Mouse (Mus musculus): Measurements from ENCODE around the gene Megf9. TPM values are rescaled to one million over a fixed set of nuclear protein-coding genes. Genes with fewer than 3 reads are reported as not detected.

Gene Megf9
- polyA plus RNA-seq, 1 experiment from 2014 or later: 27.0 TPM

DNA sequence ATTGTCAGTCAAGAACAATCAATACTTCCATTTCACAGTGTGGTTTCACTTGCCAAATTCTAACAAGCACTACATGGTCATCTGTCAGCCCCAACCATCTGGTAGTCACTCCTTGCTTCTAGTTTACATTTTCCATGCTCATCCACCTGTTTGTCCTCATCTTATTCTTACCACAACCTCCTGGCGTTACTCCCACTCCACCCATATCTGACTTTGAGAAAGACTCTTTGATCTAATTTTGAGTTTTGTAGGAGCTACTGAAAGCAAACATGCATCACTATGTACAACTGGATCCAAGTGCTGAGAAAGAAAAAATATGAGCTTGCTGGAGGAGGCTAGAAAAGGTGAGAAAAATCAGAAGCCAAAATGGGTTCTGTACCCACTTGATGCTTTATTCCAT, 17.1 kb downstream of the Megf9 start:
- H3K9me3 ChIP-seq (replicated peaks): no peaks in the 10 kb centered on the region
- WGBS: 71% methylated on average over 1 of the region's 1 CpGs
- H3K4me2 ChIP-seq: no peak overlapping the region
- ATAC-seq (ENCODE audit: low FRiP score): no peak
- 0 out of 2 replicates have a peak, but pooled peaks cover 3% of the 10 kb centered on the region for H3K4me1 ChIP-seq
- no peak overlapping the region for H3K4me3 ChIP-seq (replicated peaks)
- no peak overlapping the region for H3K27ac ChIP-seq (replicated peaks)
- no peaks in the 10 kb centered on the region for H3K27me3 ChIP-seq (replicated peaks)
- H3K9ac ChIP-seq (replicated peaks): no peak overlapping the region
- H3K36me3 ChIP-seq: no peaks in the 10 kb centered on the region

GRCm38 (mm10) chr4:70516289-70516688, 18.5 kb downstream of the Megf9 start:
- Histone ChIP-seq H3K9me3 (replicated peaks) (no peaks in the 10 kb centered on the region), H3K4me2 (no peak overlapping the region), H3K27ac (replicated peaks) (no peak overlapping the region), H3K4me1 (0 out of 2 replicates have a peak, but pooled peaks cover 3% of the 10 kb centered on the region), H3K27me3 (replicated peaks) (no peaks in the 10 kb centered on the region), H3K36me3 (no peaks in the 10 kb centered on the region), H3K4me3 (replicated peaks) (no peak overlapping the region), H3K9ac (replicated peaks) (no peak overlapping the region)
- no peak for ATAC-seq (ENCODE audit: low FRiP score)
- 84% methylated on average over 6 of the region's 6 CpGs for WGBS

DNA sequence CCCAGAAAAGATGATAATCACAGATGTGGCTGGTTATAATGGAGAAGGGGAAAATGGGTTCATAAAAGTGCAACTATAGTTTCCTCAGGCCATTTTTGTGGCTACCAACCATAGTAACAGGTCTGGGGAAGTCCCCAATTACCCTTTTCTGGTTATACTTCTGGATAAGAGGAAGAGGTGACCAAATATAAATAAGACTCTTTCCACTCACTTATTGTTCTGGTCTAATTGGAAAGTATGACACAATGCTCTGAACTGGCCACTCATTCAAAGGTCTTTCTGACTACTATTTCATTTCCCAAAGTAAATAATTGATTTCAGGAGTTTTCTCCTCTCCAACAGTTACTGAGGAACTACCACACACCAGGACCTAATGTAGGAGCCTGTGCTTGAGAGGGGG, 19.3 kb downstream of the Megf9 start:
- ATAC-seq (ENCODE audit: low FRiP score): no peak
- Histone ChIP-seq H3K27me3 (replicated peaks) (no peaks in the 10 kb centered on the region), H3K4me1 (0 out of 2 replicates have a peak, but pooled peaks cover 3% of the 10 kb centered on the region), H3K27ac (replicated peaks) (no peak overlapping the region), H3K4me2 (no peak overlapping the region), H3K36me3 (no peaks in the 10 kb centered on the region), H3K4me3 (replicated peaks) (no peak overlapping the region), H3K9me3 (replicated peaks) (no peaks in the 10 kb centered on the region), H3K9ac (replicated peaks) (no peak overlapping the region)

DNA sequence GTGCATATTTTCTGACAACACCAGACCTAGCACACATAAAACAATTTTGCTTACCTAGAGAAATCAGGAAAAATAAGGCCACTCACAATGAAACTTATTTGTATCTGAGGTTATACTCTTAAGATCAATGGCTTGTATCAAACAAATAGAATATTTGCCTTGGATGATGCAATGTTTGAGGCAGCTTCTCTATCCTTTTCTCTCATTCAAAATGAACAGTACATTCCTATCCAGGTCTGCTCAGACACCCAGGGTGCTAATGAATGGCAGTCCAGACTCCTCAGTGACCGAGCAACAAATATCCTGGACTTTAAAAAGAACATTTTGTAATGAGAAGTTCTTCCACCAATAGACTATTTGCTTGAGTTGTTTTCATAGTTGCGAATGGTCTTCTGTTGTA, 24.8 kb downstream of the Megf9 start:
- no peak overlapping the region for H3K4me2 ChIP-seq
- no peak overlapping the region for H3K4me3 ChIP-seq (replicated peaks)
- 58% methylated on average over 2 of the region's 2 CpGs for WGBS
- peaks cover 4% of the 10 kb centered on the region; the same call in 1 of the 2 replicates for H3K4me1 ChIP-seq
- H3K9ac ChIP-seq (replicated peaks): no peak overlapping the region
- H3K9me3 ChIP-seq (replicated peaks): no peaks in the 10 kb centered on the region
- no peak overlapping the region; the same call in 1 of the 2 replicates for H3K27ac ChIP-seq (replicated peaks)
- no peaks in the 10 kb centered on the region for H3K36me3 ChIP-seq
- ATAC-seq (ENCODE audit: low FRiP score): no peak
- no peaks in the 10 kb centered on the region for H3K27me3 ChIP-seq (replicated peaks)

DNA sequence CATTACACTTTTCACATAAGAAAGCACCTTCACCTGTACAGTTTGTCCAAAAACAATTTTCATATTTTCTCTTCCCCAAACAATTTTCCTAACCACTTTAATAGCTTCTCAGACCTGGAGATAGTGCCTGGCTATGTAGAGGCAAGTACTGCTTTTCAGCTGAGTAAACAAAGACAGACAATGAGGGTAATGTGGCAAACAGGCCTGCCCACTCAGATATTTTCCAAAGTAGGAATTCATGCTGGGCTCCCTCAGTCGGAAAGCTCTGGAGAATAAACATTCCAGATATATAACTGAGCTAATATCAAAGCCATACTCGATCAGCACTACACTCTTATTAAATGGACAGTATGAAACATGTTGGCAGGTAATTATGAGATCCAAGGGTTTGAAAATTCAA, 25.2 kb downstream of the Megf9 start:
- no peak for ATAC-seq (ENCODE audit: low FRiP score)
- Histone ChIP-seq H3K9me3 (replicated peaks) (no peaks in the 10 kb centered on the region), H3K36me3 (no peaks in the 10 kb centered on the region), H3K4me3 (replicated peaks) (no peak overlapping the region), H3K9ac (replicated peaks) (no peak overlapping the region), H3K27ac (replicated peaks) (no peak overlapping the region; the same call in 1 of the 2 replicates), H3K27me3 (replicated peaks) (no peaks in the 10 kb centered on the region), H3K4me2 (no peak overlapping the region), H3K4me1 (peaks cover 4% of the 10 kb centered on the region; the same call in 1 of the 2 replicates)
- WGBS: 10% methylated on average over 2 of the region's 2 CpGs

- no peak for ATAC-seq (ENCODE audit: low FRiP score)
- no peak overlapping the region for H3K27ac ChIP-seq (replicated peaks)
- no peaks in the 10 kb centered on the region for H3K36me3 ChIP-seq
- H3K4me1 ChIP-seq: peaks cover 4% of the 10 kb centered on the region; the same call in 1 of the 2 replicates
- H3K27me3 ChIP-seq (replicated peaks): no peaks in the 10 kb centered on the region
- H3K9ac ChIP-seq (replicated peaks): no peak overlapping the region
- H3K9me3 ChIP-seq (replicated peaks): no peaks in the 10 kb centered on the region
- WGBS: 90% methylated on average over 1 of the region's 1 CpGs
- H3K4me3 ChIP-seq (replicated peaks): no peak overlapping the region
- no peak overlapping the region for H3K4me2 ChIP-seq
Measured at GRCm38 (mm10) chr4:70508207-70508606, 26.6 kb downstream of the Megf9 start.

DNA sequence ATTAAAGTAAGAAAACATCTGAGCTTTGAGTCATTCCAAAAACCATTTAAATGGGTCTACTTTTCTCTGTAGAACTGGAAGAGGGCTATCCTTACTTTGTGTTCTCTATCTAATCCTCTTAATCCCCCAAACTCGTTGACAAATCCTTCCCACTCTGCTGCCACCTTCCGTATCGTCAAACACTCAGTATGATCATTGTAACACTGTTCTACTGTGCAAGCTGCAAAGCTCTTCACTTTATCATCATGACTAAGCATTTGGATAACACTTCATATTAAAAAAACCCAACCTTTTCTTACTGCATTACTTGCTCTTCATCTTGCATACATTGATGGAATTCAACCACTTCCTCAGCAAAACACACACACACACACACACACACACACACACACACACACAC, 28.8 kb downstream of the Megf9 start:
- Histone ChIP-seq H3K36me3 (no peaks in the 10 kb centered on the region), H3K27ac (replicated peaks) (no peak overlapping the region), H3K9ac (replicated peaks) (no peak overlapping the region), H3K4me1 (peaks cover 4% of the 10 kb centered on the region; the same call in 1 of the 2 replicates), H3K4me3 (replicated peaks) (no peak overlapping the region), H3K27me3 (replicated peaks) (no peaks in the 10 kb centered on the region), H3K9me3 (replicated peaks) (no peaks in the 10 kb centered on the region), H3K4me2 (no peak overlapping the region)
- ATAC-seq (ENCODE audit: low FRiP score): no peak
- 88% methylated on average over 3 of the region's 3 CpGs for WGBS

- H3K36me3 ChIP-seq: no peaks in the 10 kb centered on the region
- WGBS: 50% methylated on average over 1 of the region's 1 CpGs
- no peaks in the 10 kb centered on the region for H3K27me3 ChIP-seq (replicated peaks)
- H3K4me3 ChIP-seq (replicated peaks): no peak overlapping the region
- no peak for ATAC-seq (ENCODE audit: low FRiP score)
- H3K4me1 ChIP-seq: no peaks in the 10 kb centered on the region
- no peak overlapping the region for H3K27ac ChIP-seq (replicated peaks)
- H3K9me3 ChIP-seq (replicated peaks): no peaks in the 10 kb centered on the region
- no peak overlapping the region for H3K9ac ChIP-seq (replicated peaks)
- no peak overlapping the region for H3K4me2 ChIP-seq
Measured at GRCm38 (mm10) chr4:70503827-70504226, 31.0 kb downstream of the Megf9 start.

DNA sequence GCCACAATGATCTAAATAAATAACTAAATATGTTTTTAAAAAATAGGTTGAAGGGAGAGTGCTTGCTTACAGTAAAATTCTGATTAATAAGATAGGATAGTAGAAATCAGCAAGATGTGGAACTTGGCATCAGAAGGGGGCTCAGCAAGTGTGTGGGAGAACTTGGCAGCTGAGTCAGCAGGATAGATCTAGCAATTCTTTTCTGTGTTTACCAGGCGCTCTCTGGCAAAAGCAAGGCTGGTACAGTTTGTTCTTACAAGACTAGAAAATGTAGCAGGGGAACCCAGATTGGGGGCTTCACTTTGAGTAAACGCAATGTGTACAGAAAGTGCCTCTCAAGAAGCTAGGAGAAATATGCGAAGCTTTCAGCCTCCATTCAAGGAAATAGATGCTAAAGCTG, 35.5 kb downstream of the Megf9 start:
- no peaks in the 10 kb centered on the region for H3K9me3 ChIP-seq (replicated peaks)
- H3K27me3 ChIP-seq (replicated peaks): no peaks in the 10 kb centered on the region
- no peak for ATAC-seq (ENCODE audit: low FRiP score)
- H3K27ac ChIP-seq (replicated peaks): no peak overlapping the region
- no peak overlapping the region for H3K9ac ChIP-seq (replicated peaks)
- no peaks in the 10 kb centered on the region for H3K36me3 ChIP-seq
- 82% methylated on average over 3 of the region's 3 CpGs for WGBS
- H3K4me2 ChIP-seq: no peak overlapping the region
- H3K4me1 ChIP-seq: no peaks in the 10 kb centered on the region
- no peak overlapping the region for H3K4me3 ChIP-seq (replicated peaks)

DNA sequence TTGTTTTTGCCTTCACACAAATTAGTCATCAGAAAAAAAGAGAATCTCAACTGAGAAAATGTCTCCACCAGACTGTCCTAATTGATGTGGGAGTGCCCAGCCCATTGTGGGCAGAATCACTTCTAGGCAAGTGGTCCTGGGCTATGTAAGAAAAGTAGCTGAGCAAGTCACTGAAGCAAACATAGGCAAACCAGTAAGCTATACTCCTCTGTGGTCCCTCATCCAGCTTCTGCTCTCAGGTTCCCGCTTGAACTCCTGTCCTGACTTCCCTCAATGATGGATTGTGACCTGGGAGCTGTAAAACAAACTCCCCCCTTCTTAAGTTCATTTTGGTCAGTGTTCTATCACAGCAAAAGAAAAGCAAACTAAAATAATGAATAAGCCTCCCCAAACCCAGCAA, 37.8 kb downstream of the Megf9 start:
- 71% methylated on average over 1 of the region's 1 CpGs for WGBS
- Histone ChIP-seq H3K27me3 (replicated peaks) (no peaks in the 10 kb centered on the region), H3K27ac (replicated peaks) (no peak overlapping the region), H3K36me3 (no peaks in the 10 kb centered on the region), H3K4me3 (replicated peaks) (no peak overlapping the region), H3K4me2 (no peak overlapping the region), H3K4me1 (no peaks in the 10 kb centered on the region), H3K9ac (replicated peaks) (no peak overlapping the region), H3K9me3 (replicated peaks) (no peaks in the 10 kb centered on the region)
- ATAC-seq (ENCODE audit: low FRiP score): no peak

GRCm38 (mm10) chr4:70489792-70490191, 45.0 kb downstream of the Megf9 start:
- Histone ChIP-seq H3K4me1 (no peaks in the 10 kb centered on the region), H3K9ac (replicated peaks) (no peak overlapping the region), H3K9me3 (replicated peaks) (no peaks in the 10 kb centered on the region), H3K36me3 (no peaks in the 10 kb centered on the region), H3K27ac (replicated peaks) (no peak overlapping the region), H3K4me2 (no peak overlapping the region), H3K4me3 (replicated peaks) (no peak overlapping the region), H3K27me3 (replicated peaks) (no peaks in the 10 kb centered on the region)
- ATAC-seq (ENCODE audit: low FRiP score): no peak
- WGBS: 70% methylated on average over 2 of the region's 2 CpGs

GRCm38 (mm10) chr4:70488415-70488814, 46.4 kb downstream of the Megf9 start:
- no peak overlapping the region for H3K4me3 ChIP-seq (replicated peaks)
- H3K4me1 ChIP-seq: no peaks in the 10 kb centered on the region
- no peak for ATAC-seq (ENCODE audit: low FRiP score)
- H3K9me3 ChIP-seq (replicated peaks): no peaks in the 10 kb centered on the region
- no peak overlapping the region for H3K27ac ChIP-seq (replicated peaks)
- H3K9ac ChIP-seq (replicated peaks): no peak overlapping the region
- no peaks in the 10 kb centered on the region for H3K36me3 ChIP-seq
- no peaks in the 10 kb centered on the region for H3K27me3 ChIP-seq (replicated peaks)
- 65% methylated on average over 3 of the region's 3 CpGs for WGBS
- no peak overlapping the region for H3K4me2 ChIP-seq

DNA sequence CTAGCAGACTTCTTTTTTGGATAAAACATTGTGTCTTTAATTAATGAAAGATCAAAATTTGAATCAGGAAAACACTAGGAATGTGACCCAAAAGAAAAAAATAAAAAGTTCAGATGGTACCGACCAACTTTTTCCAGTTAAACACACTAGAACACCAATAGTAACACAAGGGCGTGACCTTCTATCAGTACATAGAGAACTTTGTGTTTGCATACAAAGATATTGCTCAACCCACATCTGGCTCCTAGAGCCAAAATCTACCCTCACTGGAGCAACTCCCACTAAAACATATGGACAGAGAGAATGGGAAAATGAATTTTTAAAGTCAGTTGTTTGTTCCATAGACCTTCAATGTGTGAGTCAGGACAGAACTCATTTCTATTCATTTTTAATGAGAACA, 50.7 kb downstream of the Megf9 start:
- Histone ChIP-seq H3K9ac (replicated peaks) (no peak overlapping the region), H3K27me3 (replicated peaks) (no peaks in the 10 kb centered on the region), H3K9me3 (replicated peaks) (no peaks in the 10 kb centered on the region), H3K36me3 (no peaks in the 10 kb centered on the region), H3K4me2 (no peak overlapping the region), H3K4me1 (no peaks in the 10 kb centered on the region), H3K27ac (replicated peaks) (no peak overlapping the region), H3K4me3 (replicated peaks) (no peak overlapping the region)
- ATAC-seq (ENCODE audit: low FRiP score): no peak
- WGBS: 98% methylated on average over 2 of the region's 2 CpGs
